Mouse (Mus musculus): Measurements from ENCODE around the gene Cldn10.

Gene Cldn10

GRCm38 (mm10) chr14:118826346-118826745 lies 38.6 kb downstream of the Cldn10 start:
- no peak for DNase-seq (ENCODE audit: extremely low read depth, low read depth, low spot score)

GRCm38 (mm10) chr14:118827283-118827904 lies 39.7 kb downstream of the Cldn10 start:
- DNase-seq (ENCODE audit: extremely low read depth, low read depth, low spot score) = peak; percentile 5

GRCm38 (mm10) chr14:118829331-118830095 lies 41.8 kb downstream of the Cldn10 start:
- no peak for DNase-seq (ENCODE audit: extremely low read depth, low read depth, low spot score)

GRCm38 (mm10) chr14:118831597-118831996 lies 43.9 kb downstream of the Cldn10 start:
- no peak for DNase-seq (ENCODE audit: extremely low read depth, low read depth, low spot score)

GRCm38 (mm10) chr14:118833241-118833640 lies 45.5 kb downstream of the Cldn10 start:
- DNase-seq (ENCODE audit: extremely low read depth, low read depth, low spot score) = no peak

GRCm38 (mm10) chr14:118834313-118834712 lies 46.6 kb downstream of the Cldn10 start:
- DNase-seq (ENCODE audit: extremely low read depth, low read depth, low spot score) = no peak

- DNase-seq (ENCODE audit: extremely low read depth, low read depth, low spot score) = no peak
Measured at GRCm38 (mm10) chr14:118836145-118836544, 48.4 kb downstream of the Cldn10 start.

DNA sequence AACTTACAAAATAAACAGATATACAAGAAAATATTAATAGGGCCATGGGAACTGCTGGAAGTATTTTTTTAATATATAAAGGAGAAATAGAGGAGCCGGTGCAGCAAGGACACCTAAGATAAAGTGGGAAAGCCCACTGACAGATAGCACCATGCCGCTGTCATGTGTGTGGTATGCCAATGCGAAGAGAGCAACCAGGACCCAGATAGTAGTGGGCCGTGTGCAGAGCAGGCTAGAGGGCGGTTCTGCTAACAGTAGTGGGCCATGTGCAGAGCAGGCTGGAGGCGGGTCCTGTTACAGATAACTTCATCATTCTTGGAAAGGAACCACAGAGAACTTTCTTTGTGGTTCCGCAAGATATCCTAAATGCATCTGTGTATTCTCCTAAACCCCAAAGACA lies 49.0 kb downstream of the Cldn10 start:
- no peak for DNase-seq (ENCODE audit: extremely low read depth, low read depth, low spot score)

- no peak for DNase-seq (ENCODE audit: extremely low read depth, low read depth, low spot score)
Measured at GRCm38 (mm10) chr14:118838556-118839120, 50.9 kb downstream of the Cldn10 start.

GRCm38 (mm10) chr14:118839416-118839815 lies 51.7 kb downstream of the Cldn10 start:
- no peak for DNase-seq (ENCODE audit: extremely low read depth, low read depth, low spot score)

- DNase-seq (ENCODE audit: extremely low read depth, low read depth, low spot score) = no peak
Measured at GRCm38 (mm10) chr14:118840027-118840426, 52.3 kb downstream of the Cldn10 start.

- DNase-seq (ENCODE audit: extremely low read depth, low read depth, low spot score) = no peak
Measured at GRCm38 (mm10) chr14:118842353-118842752, 54.6 kb downstream of the Cldn10 start.

DNA sequence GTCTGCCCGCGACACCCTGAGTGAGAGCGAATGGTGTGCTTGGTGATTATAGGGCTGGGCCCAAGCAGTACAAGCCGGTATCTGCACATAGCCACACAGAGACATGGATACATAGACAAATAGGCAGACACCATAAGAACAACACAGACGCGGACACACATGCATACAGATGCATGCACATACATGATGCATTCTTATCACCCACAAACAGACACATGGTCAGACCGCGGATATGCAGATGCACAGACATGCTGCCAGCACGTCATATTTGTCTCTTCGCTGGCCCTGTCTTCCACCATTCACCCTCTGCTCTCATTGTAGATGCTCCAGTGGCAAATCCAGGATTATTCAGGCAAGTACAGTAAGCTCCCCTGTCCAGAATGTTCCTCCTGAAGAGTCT lies 59.1 kb downstream of the Cldn10 start:
- DNase-seq (ENCODE audit: extremely low read depth, low read depth, low spot score) = no peak

DNA sequence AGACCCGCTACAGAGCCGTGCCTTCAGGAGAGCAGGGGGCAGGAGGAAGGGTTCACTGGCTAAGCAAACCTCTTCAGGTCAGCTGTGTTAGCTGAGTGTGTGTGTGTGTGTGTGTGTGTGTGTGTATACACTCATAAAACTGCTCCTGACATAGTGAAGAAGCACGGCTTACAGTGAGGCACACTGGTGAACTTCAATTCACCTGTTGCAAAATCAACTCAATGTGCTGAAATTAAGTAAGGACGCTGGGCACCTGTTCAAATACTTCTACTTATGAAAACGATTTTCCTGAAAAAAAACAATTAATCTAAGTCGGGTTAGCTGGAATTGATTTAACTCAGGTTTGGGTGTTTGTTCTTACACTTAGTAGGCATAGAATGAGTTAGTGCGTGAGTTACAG lies 60.5 kb downstream of the Cldn10 start:
- peak; percentile 78 for DNase-seq (ENCODE audit: extremely low read depth, low read depth, low spot score)

- DNase-seq (ENCODE audit: extremely low read depth, low read depth, low spot score) = no peak
Measured at GRCm38 (mm10) chr14:118850011-118850695, 62.4 kb downstream of the Cldn10 start.

- DNase-seq (ENCODE audit: extremely low read depth, low read depth, low spot score) = no peak
Measured at GRCm38 (mm10) chr14:118850696-118851035, 63.0 kb downstream of the Cldn10 start.

DNA sequence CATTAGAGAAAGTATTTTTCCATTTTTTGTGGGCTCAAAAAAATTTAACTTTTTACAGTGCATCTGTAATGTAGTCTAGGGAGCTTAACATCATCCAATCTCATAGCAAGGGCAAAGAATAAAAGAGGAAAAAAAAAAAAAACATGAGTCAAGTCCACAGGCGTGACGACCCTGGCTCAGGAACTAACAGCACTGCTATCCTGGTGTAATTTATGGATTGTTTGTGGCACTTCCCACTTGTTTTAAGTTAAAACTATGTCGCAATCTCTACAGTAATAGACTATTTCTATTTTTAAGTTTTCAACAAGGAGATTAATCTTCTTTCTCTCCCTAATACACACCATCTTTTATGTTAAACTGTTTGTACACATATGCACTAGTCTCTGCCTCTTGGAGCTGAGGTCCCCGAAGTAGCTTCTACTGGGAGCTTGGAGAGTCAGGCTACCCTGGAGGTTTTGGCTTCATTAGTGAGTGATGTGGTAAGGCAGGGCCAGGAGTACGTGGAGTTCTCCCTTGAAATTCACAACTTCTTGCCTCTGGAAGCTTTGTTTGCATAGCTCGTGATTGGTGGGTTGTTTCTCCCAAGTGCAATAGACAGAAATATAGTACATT lies 63.9 kb downstream of the Cldn10 start:
- DNase-seq (ENCODE audit: extremely low read depth, low read depth, low spot score) = peak; percentile 26

DNA sequence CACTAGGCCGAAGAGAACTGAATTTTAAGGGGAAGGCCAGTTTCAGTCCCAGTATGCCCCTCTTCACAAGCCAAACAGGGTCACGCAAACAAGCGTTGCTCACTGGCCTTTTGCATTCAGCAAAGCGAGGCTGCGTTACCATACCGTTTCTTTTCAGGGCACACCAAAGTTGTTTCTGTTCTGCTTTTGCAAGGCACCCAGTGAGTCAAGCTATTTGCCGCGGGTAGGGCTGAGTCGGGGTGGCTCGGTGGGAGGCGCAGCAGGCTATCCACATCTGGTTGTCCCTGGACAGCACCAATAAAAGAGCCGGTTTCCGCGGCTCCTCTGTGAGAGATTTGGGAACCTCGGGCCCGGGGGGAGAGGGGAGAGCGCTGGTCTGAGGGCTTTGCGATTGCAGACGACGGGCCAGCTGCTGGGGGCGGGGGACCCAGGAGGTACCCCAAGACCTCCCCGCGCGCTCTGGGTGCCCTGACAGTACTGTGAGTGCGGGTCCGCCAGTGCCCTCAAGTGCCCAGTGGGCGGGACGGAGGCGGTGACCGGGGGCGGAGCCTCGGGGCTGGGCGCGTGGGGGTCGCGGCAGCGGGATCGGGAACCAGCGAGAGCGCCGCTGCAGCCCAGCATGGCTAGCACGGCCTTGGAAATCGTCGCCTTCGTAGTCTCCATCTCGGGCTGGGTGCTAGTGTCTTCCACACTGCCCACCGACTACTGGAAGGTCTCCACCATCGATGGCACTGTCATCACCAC lies 66.8 kb downstream of the Cldn10 start:
- no peak for DNase-seq (ENCODE audit: extremely low read depth, low read depth, low spot score)

DNA sequence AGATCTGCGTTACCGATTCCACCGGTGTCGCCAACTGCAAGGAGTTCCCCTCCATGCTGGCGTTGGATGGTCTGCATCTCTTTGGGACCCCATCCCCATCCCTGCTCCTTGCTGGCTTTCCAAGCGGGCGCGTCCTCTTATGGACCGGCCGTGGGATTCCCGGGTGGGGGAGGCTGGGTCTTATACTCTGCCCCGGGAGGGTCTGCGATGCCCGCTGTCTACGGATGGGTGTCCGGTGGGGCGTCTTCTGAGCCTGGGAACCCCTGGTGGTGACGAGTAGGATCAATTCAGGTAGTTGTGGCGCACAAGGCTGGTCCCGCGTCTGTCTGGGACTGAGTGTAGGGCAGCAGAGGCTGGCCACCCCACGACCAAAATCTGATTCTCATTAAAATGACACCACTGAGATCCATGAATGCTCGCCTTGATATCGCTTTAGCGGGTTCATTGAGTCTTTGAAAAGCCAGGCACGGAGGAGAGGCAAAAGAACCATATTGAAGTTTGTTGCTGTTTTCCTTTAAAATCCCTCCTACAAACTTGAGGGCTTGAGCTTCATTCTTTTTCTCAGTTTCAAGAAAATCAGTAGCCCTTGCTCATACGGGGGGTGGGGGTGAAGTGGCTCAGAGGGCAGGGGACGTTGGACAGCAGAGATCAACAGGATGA lies 67.6 kb downstream of the Cldn10 start:
- no peak for DNase-seq (ENCODE audit: extremely low read depth, low read depth, low spot score)

DNA sequence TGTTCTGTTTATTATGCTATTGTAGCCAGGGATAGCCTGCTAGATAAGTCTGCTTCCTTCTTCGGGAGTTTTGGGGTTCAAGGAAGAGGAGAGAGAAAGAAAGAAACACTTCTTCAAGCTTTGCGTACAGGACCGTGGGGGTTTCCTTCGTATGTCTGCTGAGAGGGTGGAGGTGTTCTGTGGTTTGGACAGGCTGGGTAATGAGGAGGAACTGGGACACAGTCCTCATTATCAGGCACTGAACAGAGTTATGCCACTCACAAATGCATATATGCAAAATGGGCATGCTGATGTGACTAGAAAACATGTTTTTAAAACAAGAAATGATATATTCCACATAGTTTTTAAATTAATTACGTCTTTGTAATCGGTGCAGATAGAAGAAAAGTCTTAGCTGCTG lies 68.9 kb downstream of the Cldn10 start:
- no peak for DNase-seq (ENCODE audit: extremely low read depth, low read depth, low spot score)
